Mouse (Mus musculus): ENCODE measurements around the gene Fbxo10. TPM values are rescaled to one million over a fixed set of nuclear protein-coding genes. Genes with fewer than 3 reads are reported as not detected.

Fbxo10 gene
- polyA plus RNA-seq, 1 experiment from 2014 or later, result 12.5 TPM

GRCm38 (mm10) chr4:45013537-45013936 is 70.9 kb downstream of the Fbxo10 start:
- no peak for ATAC-seq (ENCODE audit: insufficient number of reproducible peaks, insufficient read depth, low FRiP score, low read depth)
- Histone ChIP-seq H3K4me2 (ENCODE audit: low read length) (peak overlapping the region; percentile 60), H3K36me3 (ENCODE audit: control insufficient read depth, insufficient read depth, low read length) (no peaks in the 10 kb centered on the region), H3K27me3 (ENCODE audit: control insufficient read depth, insufficient read depth, low read length) (no peaks in the 10 kb centered on the region), H3K4me1 (ENCODE audit: control insufficient read depth in 2 of 2, insufficient read depth in 2 of 2, low read length in 2 of 2) (peaks cover 8 to 23% of the 10 kb centered on the region in 2 experiments), H3K4me3 (ENCODE audit: control insufficient read depth in 1 of 2, insufficient read depth in 1 of 2, low read depth in 1 of 2, low read length in 2 of 2) (peak overlapping the region in 1 of 2 experiments; percentile 65; a peak in 3 of 4 replicates), H3K9ac (ENCODE audit: low read length) (peak overlapping the region; percentile 81), H3K9me3 (ENCODE audit: control insufficient read depth, low read length) (no peaks in the 10 kb centered on the region), H3K27ac (replicated peaks in 1 of 2; ENCODE audit: control insufficient read depth in 1 of 2, insufficient read depth in 1 of 2, low read depth in 2 of 2, low read length in 2 of 2) (peak overlapping the region in 1 of 2 experiments; percentile 85; a peak in 2 of 4 replicates)
- 6% methylated on average over 2 of the region's 2 CpGs for WGBS

GRCm38 (mm10) chr4:45013031-45013431 is 71.4 kb downstream of the Fbxo10 start:
- peak overlapping the region; percentile 60 for H3K4me2 ChIP-seq (ENCODE audit: low read length)
- H3K36me3 ChIP-seq (ENCODE audit: control insufficient read depth, insufficient read depth, low read length), result no peaks in the 10 kb centered on the region
- WGBS, result under 1% methylated on average over 13 of the region's 13 CpGs
- no peaks in the 10 kb centered on the region for H3K9me3 ChIP-seq (ENCODE audit: control insufficient read depth, low read length)
- peak overlapping the region; percentile 85 to 94 for H3K27ac ChIP-seq (replicated peaks in 1 of 2; ENCODE audit: control insufficient read depth in 1 of 2, insufficient read depth in 1 of 2, low read depth in 2 of 2, low read length in 2 of 2)
- H3K27me3 ChIP-seq (ENCODE audit: control insufficient read depth, insufficient read depth, low read length), result no peaks in the 10 kb centered on the region
- no peak for ATAC-seq (ENCODE audit: insufficient number of reproducible peaks, insufficient read depth, low FRiP score, low read depth)
- H3K9ac ChIP-seq (ENCODE audit: low read length), result peak overlapping the region; percentile 81
- peak overlapping the region; percentile 65 to 93 for H3K4me3 ChIP-seq (ENCODE audit: control insufficient read depth in 1 of 2, insufficient read depth in 1 of 2, low read depth in 1 of 2, low read length in 2 of 2)
- peaks cover 8 to 23% of the 10 kb centered on the region in 2 experiments for H3K4me1 ChIP-seq (ENCODE audit: control insufficient read depth in 2 of 2, insufficient read depth in 2 of 2, low read length in 2 of 2)

DNA sequence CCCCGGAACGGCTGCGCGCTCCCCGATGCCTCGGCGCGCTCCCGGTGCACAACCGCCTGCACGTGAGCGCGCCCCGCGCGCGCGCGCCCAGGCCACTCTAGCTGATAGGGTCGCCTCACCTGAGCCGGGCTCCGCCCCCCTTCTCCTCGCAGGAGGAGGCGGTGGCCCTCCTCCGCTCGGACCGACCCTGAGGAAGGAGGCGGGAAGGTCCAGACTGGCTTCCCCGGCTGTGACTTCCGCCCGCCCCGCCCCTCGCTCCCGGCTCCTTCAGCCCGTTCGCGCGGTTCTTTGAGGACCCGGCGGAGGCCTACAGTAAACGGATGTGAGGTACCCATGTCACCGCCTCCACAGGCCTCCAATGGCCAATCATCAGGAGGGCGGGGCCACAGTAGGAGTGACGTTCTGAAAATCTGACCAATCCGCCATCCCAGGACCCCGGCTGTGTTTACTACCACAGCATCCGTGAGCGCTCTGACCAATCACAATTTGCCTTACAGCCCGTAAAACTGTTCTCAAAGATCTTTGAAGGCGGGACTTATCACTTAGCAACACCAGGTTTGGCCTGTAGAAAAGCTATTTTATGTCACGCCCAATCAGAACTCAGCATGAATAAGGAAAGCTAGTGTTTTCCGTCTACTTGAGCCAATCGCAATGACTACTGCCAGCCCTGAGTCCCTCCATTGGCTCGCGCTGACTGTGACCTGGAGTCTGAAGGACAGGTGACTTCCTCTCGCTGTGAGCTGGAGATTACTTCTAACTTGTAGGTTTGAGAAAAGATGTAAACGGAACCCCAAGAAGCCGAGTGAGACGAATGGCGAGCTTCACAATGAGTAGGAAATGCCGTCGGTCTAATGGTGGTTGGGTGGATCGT is 72.1 kb downstream of the Fbxo10 start, which contains the start of gene Zbtb5:
TSS of gene Zbtb5 (minus strand) at position 308 of the 871 bp plus-strand sequence.
- H3K9ac ChIP-seq (ENCODE audit: low read length), result peak within 1 kb of the TSS; percentile 89
- no peaks in the 10 kb centered on the region for H3K36me3 ChIP-seq (ENCODE audit: control insufficient read depth, insufficient read depth, low read length)
- peak within 1 kb of the TSS; percentile 86 for H3K4me2 ChIP-seq (ENCODE audit: low read length)
- H3K4me1 ChIP-seq (ENCODE audit: control insufficient read depth in 2 of 2, insufficient read depth in 2 of 2, low read length in 2 of 2), result peaks cover 8 to 23% of the 10 kb centered on the region in 2 experiments
- no peaks in the 10 kb centered on the region for H3K27me3 ChIP-seq (ENCODE audit: control insufficient read depth, insufficient read depth, low read length)
- H3K27ac ChIP-seq (replicated peaks in 1 of 2; ENCODE audit: control insufficient read depth in 1 of 2, insufficient read depth in 1 of 2, low read depth in 2 of 2, low read length in 2 of 2), result peak within 1 kb of the TSS; percentile 94 to 97
- WGBS, result under 1% methylated on average over 59 of the region's 63 CpGs
- peak within 1 kb of the TSS; percentile 82 to 93 for H3K4me3 ChIP-seq (ENCODE audit: control insufficient read depth in 1 of 2, insufficient read depth in 1 of 2, low read depth in 1 of 2, low read length in 2 of 2)
- no peaks in the 10 kb centered on the region for H3K9me3 ChIP-seq (ENCODE audit: control insufficient read depth, low read length)
- peak; percentile 99 for ATAC-seq (ENCODE audit: insufficient number of reproducible peaks, insufficient read depth, low FRiP score, low read depth)

DNA sequence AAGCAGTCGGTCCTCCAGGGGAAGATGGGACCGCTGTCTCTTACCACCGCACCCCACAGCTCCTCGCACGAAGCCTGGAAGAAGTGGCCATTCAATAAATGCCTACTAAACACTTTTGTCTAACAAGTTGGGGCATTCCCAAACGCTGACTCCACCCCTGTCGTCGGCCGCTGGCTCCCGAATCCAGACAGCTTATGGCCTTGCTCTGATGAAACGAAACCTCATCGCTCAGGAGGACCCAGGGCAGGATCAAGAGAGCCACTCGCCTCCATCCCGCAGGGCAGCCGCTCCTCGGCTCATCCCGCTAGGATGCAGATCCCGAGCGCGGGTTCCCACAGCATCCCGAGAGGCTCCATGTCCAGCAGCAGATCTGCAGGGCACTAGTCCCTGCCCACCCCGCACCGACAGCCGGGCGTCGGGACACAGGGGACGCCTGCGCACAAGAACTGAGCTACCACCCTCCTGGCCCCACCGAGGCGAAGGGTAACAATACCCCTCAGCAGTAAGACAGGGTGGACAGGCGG is 72.8 kb downstream of the Fbxo10 start:
- Histone ChIP-seq H3K9ac (ENCODE audit: low read length) (peak overlapping the region; percentile 89), H3K4me2 (ENCODE audit: low read length) (peak overlapping the region; percentile 86), H3K27ac (replicated peaks in 1 of 2; ENCODE audit: control insufficient read depth in 1 of 2, insufficient read depth in 1 of 2, low read depth in 2 of 2, low read length in 2 of 2) (peak overlapping the region; percentile 82 to 97), H3K9me3 (ENCODE audit: control insufficient read depth, low read length) (no peaks in the 10 kb centered on the region), H3K27me3 (ENCODE audit: control insufficient read depth, insufficient read depth, low read length) (no peaks in the 10 kb centered on the region), H3K4me1 (ENCODE audit: control insufficient read depth in 2 of 2, insufficient read depth in 2 of 2, low read length in 2 of 2) (peaks cover 8 to 23% of the 10 kb centered on the region in 2 experiments), H3K4me3 (ENCODE audit: control insufficient read depth in 1 of 2, insufficient read depth in 1 of 2, low read depth in 1 of 2, low read length in 2 of 2) (peak overlapping the region; percentile 78 to 82), H3K36me3 (ENCODE audit: control insufficient read depth, insufficient read depth, low read length) (no peaks in the 10 kb centered on the region)
- ATAC-seq (ENCODE audit: insufficient number of reproducible peaks, insufficient read depth, low FRiP score, low read depth), result peak; percentile 69
- under 1% methylated on average over 31 of the region's 31 CpGs for WGBS

DNA sequence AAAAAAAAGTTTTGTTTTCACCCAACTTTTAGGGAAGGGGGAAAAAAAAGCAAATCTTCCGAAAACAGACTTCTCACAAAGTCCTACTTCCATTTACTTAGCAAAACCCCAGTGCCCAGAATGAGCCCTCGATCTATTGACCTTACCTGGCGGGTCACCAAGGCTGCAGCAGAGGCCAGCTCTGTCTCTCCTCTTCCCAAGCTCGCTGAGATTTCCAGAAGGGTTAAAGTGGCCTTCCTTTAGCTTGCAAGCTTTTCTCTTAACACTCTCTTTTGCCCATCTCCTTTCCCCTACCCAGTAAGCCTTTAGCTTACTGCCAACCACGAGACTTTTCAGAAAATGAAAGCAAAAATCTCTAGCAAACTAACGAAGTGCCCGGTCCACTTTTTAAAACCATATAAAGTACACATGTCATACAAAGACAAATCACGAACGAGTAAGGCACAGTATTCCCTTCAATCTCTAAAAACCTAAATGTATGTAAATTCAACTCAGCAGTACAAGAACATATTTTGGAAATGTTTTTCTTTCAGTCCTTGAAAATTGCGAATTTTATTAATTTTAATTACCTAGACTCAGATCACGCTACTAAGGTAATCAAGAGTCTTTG is 73.5 kb downstream of the Fbxo10 start:
- Histone ChIP-seq H3K27ac (replicated peaks in 1 of 2; ENCODE audit: control insufficient read depth in 1 of 2, insufficient read depth in 1 of 2, low read depth in 2 of 2, low read length in 2 of 2) (peak overlapping the region; percentile 27 to 97; a peak in 3 of 4 replicates), H3K9ac (ENCODE audit: low read length) (peak overlapping the region; percentile 89), H3K27me3 (ENCODE audit: control insufficient read depth, insufficient read depth, low read length) (no peaks in the 10 kb centered on the region), H3K4me2 (ENCODE audit: low read length) (peak overlapping the region; percentile 86), H3K9me3 (ENCODE audit: control insufficient read depth, low read length) (no peaks in the 10 kb centered on the region), H3K4me1 (ENCODE audit: control insufficient read depth in 2 of 2, insufficient read depth in 2 of 2, low read length in 2 of 2) (peaks cover 8 to 23% of the 10 kb centered on the region in 2 experiments), H3K36me3 (ENCODE audit: control insufficient read depth, insufficient read depth, low read length) (no peaks in the 10 kb centered on the region), H3K4me3 (ENCODE audit: control insufficient read depth in 1 of 2, insufficient read depth in 1 of 2, low read depth in 1 of 2, low read length in 2 of 2) (peak overlapping the region; percentile 78 to 82)
- ATAC-seq (ENCODE audit: insufficient number of reproducible peaks, insufficient read depth, low FRiP score, low read depth), result no peak
- 16% methylated on average over 11 of the region's 11 CpGs for WGBS

- H3K4me1 ChIP-seq (ENCODE audit: control insufficient read depth in 2 of 2, insufficient read depth in 2 of 2, low read length in 2 of 2), result peaks cover 3 to 10% of the 10 kb centered on the region in 2 experiments; a peak in 3 of 4 replicates
Measured at GRCm38 (mm10) chr4:45005452-45005851, 79.0 kb downstream of the Fbxo10 start.

GRCm38 (mm10) chr4:45000001-45000400 is 84.4 kb downstream of the Fbxo10 start:
- Histone ChIP-seq H3K27me3 (ENCODE audit: control insufficient read depth, insufficient read depth, low read length) (no peaks in the 10 kb centered on the region), H3K9me3 (ENCODE audit: control insufficient read depth, low read length) (no peaks in the 10 kb centered on the region), H3K9ac (ENCODE audit: low read length) (no peak overlapping the region), H3K36me3 (ENCODE audit: control insufficient read depth, insufficient read depth, low read length) (peaks cover 6% of the 10 kb centered on the region), H3K4me3 (ENCODE audit: control insufficient read depth in 1 of 2, insufficient read depth in 1 of 2, low read depth in 1 of 2, low read length in 2 of 2) (no peak overlapping the region), H3K27ac (replicated peaks in 1 of 2; ENCODE audit: control insufficient read depth in 1 of 2, insufficient read depth in 1 of 2, low read depth in 2 of 2, low read length in 2 of 2) (no peak overlapping the region), H3K4me1 (ENCODE audit: control insufficient read depth in 2 of 2, insufficient read depth in 2 of 2, low read length in 2 of 2) (no peaks in the 10 kb centered on the region), H3K4me2 (ENCODE audit: low read length) (no peak overlapping the region)
- 86% methylated on average over 6 of the region's 6 CpGs for WGBS
- ATAC-seq (ENCODE audit: insufficient number of reproducible peaks, insufficient read depth, low FRiP score, low read depth), result no peak

More at GRCm38 (mm10) chr4:45005452-45005851, 79.0 kb downstream of the Fbxo10 start:
- Histone ChIP-seq H3K9ac (ENCODE audit: low read length) (no peak overlapping the region), H3K36me3 (ENCODE audit: control insufficient read depth, insufficient read depth, low read length) (no peaks in the 10 kb centered on the region), H3K27me3 (ENCODE audit: control insufficient read depth, insufficient read depth, low read length) (no peaks in the 10 kb centered on the region), H3K27ac (replicated peaks in 1 of 2; ENCODE audit: control insufficient read depth in 1 of 2, insufficient read depth in 1 of 2, low read depth in 2 of 2, low read length in 2 of 2) (no peak overlapping the region), H3K9me3 (ENCODE audit: control insufficient read depth, low read length) (no peaks in the 10 kb centered on the region), H3K4me2 (ENCODE audit: low read length) (no peak overlapping the region), H3K4me3 (ENCODE audit: control insufficient read depth in 1 of 2, insufficient read depth in 1 of 2, low read depth in 1 of 2, low read length in 2 of 2) (no peak overlapping the region)
- no peak for ATAC-seq (ENCODE audit: insufficient number of reproducible peaks, insufficient read depth, low FRiP score, low read depth)
- 55% methylated on average over 3 of the region's 3 CpGs for WGBS
